Comparison of ENCODE assay signal across 11 mouse cellular contexts in genomic region chr2:93779081-93779896, GRCm38 (mm10). TPM values are rescaled to one million over a fixed set of nuclear protein-coding genes. Genes with fewer than 3 reads are reported as not detected.
DNase-seq lines count a peak whose midpoint lies in the region; ATAC-seq and TF ChIP-seq lines count a peak whose summit lies in the region.
"Had no signal": no experiment of that assay in that cellular context is flagged by ENCODE, and none has a peak within 500 bp of the region (broad histone marks: within the 10 kb centered on the region; RNA-seq: fewer than 3 reads in every experiment).

No protein-coding gene starts in this region.

- H3K4me1 ChIP-seq in forebrain, embryonic 13.5 days, result peaks cover 25% of the 10 kb centered on the region
- H3K4me1 ChIP-seq in forebrain, embryonic 12.5 days, result peaks cover 21% of the 10 kb centered on the region
- H3K4me1 ChIP-seq in lung, embryonic 14.5 days (ENCODE audit: insufficient read depth), result peaks cover 18% of the 10 kb centered on the region
- H3K4me1 ChIP-seq in embryonic facial prominence, embryonic 13.5 days, result peaks cover 85% of the 10 kb centered on the region
- peaks cover 26% of the 10 kb centered on the region for H3K4me1 ChIP-seq in neural tube, embryonic 12.5 days

- no peak overlapping the region for H3K4me2 ChIP-seq in forebrain, embryonic 13.5 days
- no peak overlapping the region for H3K4me2 ChIP-seq in forebrain, embryonic 12.5 days
- H3K4me2 ChIP-seq in lung, embryonic 14.5 days, result no peak overlapping the region
- no peak overlapping the region for H3K4me2 ChIP-seq in embryonic facial prominence, embryonic 13.5 days
- no peak overlapping the region for H3K4me2 ChIP-seq in neural tube, embryonic 12.5 days (replicated peaks)

- 0 out of 2 replicates have a peak, but pooled peaks cover 3% of the 10 kb centered on the region for H3K36me3 ChIP-seq in forebrain, embryonic 13.5 days (ENCODE audit: poor library complexity, severe bottlenecking)
- 0 out of 2 replicates have a peak, but pooled peaks cover 3% of the 10 kb centered on the region for H3K36me3 ChIP-seq in forebrain, embryonic 12.5 days (replicated peaks)
- peaks cover 11% of the 10 kb centered on the region; the same call in 1 of the 2 replicates for H3K36me3 ChIP-seq in lung, embryonic 14.5 days (ENCODE audit: insufficient read depth)
- no peaks in the 10 kb centered on the region for H3K36me3 ChIP-seq in embryonic facial prominence, embryonic 13.5 days
- no peaks in the 10 kb centered on the region for H3K36me3 ChIP-seq in neural tube, embryonic 12.5 days

- H3K9ac ChIP-seq in forebrain, embryonic 13.5 days, result peak overlapping the region; percentile 30; the same call in 1 of the 2 replicates
- H3K9ac ChIP-seq in forebrain, embryonic 12.5 days, result no peak overlapping the region
- no peak overlapping the region for H3K9ac ChIP-seq in lung, embryonic 14.5 days
- no peak overlapping the region for H3K9ac ChIP-seq in embryonic facial prominence, embryonic 13.5 days
- H3K9ac ChIP-seq in neural tube, embryonic 12.5 days, result peak overlapping the region; percentile 21; the same call in 1 of the 2 replicates
- H3K9ac ChIP-seq: liver, embryonic 14.5 days had no signal

- H3K27me3 ChIP-seq in forebrain, embryonic 13.5 days, result no peaks in the 10 kb centered on the region
- no peaks in the 10 kb centered on the region for H3K27me3 ChIP-seq in forebrain, embryonic 12.5 days
- no peaks in the 10 kb centered on the region for H3K27me3 ChIP-seq in lung, embryonic 14.5 days (ENCODE audit: insufficient read depth, low read length)
- H3K27me3 ChIP-seq in embryonic facial prominence, embryonic 13.5 days, result no peaks in the 10 kb centered on the region
- no peaks in the 10 kb centered on the region for H3K27me3 ChIP-seq in neural tube, embryonic 12.5 days (replicated peaks)

- WGBS in forebrain, embryonic 13.5 days, result 71% methylated on average over 16 of the region's 16 CpGs
- 69% methylated on average over 16 of the region's 16 CpGs for WGBS in forebrain, embryonic 12.5 days
- 38% methylated on average over 16 of the region's 16 CpGs for WGBS in lung, embryonic 14.5 days
- WGBS in embryonic facial prominence, embryonic 13.5 days, result 62% methylated on average over 16 of the region's 16 CpGs
- 36% methylated on average over 16 of the region's 16 CpGs for WGBS in neural tube, embryonic 12.5 days

- ATAC-seq in forebrain, embryonic 13.5 days, result no peak
- ATAC-seq in forebrain, embryonic 12.5 days (ENCODE audit: low FRiP score), result no peak
- peak; percentile 63 for ATAC-seq in lung, embryonic 14.5 days (ENCODE audit: insufficient read depth)
- ATAC-seq in embryonic facial prominence, embryonic 13.5 days (ENCODE audit: insufficient number of reproducible peaks, insufficient read depth, low FRiP score, low TSS enrichment, low read depth), result no peak
- ATAC-seq in neural tube, embryonic 12.5 days (ENCODE audit: low FRiP score, low read depth), result 0 out of 2 replicates have a peak, but pooled peaks have one; percentile 13
- ATAC-seq: midbrain, embryonic 16.5 days had no signal

- no peak for TF ChIP-seq CTCF in lung, embryonic 14.5 days (IDR thresholded peaks at IDR 0.05; ENCODE audit: low read depth)

- H3K4me3 ChIP-seq in forebrain, embryonic 13.5 days, result no peak overlapping the region
- no peak overlapping the region for H3K4me3 ChIP-seq in forebrain, embryonic 12.5 days (replicated peaks)
- H3K4me3 ChIP-seq in lung, embryonic 14.5 days (ENCODE audit: low read depth, low read length), result no peak overlapping the region
- no peak overlapping the region for H3K4me3 ChIP-seq in embryonic facial prominence, embryonic 13.5 days
- H3K4me3 ChIP-seq in neural tube, embryonic 12.5 days, result no peak overlapping the region

- no peaks in the 10 kb centered on the region for H3K9me3 ChIP-seq in forebrain, embryonic 13.5 days (replicated peaks)
- no peaks in the 10 kb centered on the region for H3K9me3 ChIP-seq in forebrain, embryonic 12.5 days
- no peaks in the 10 kb centered on the region for H3K9me3 ChIP-seq in lung, embryonic 14.5 days (ENCODE audit: low read depth, low read length)
- H3K9me3 ChIP-seq in embryonic facial prominence, embryonic 13.5 days, result no peaks in the 10 kb centered on the region
- H3K9me3 ChIP-seq in neural tube, embryonic 12.5 days, result no peaks in the 10 kb centered on the region

- DNase-seq in lung, embryonic 14.5 days, result peak; percentile 77
- DNase-seq in lung, postnatal 25 days (ENCODE audit: low spot score), result no peak
- DNase-seq in testis, postnatal 14 days (ENCODE audit: low spot score), result no peak
- no peak for DNase-seq in left cerebral cortex, adult 8-10 months (ENCODE audit: low spot score in 2 of 2)
- DNase-seq: thymus, adult 2 months had no signal

- H3K27ac ChIP-seq in forebrain, embryonic 13.5 days, result no peak overlapping the region
- H3K27ac ChIP-seq in forebrain, embryonic 12.5 days, result no peak overlapping the region
- H3K27ac ChIP-seq in lung, embryonic 14.5 days (ENCODE audit: low read depth), result peak overlapping the region; percentile 1; the same call in 1 of the 2 replicates
- H3K27ac ChIP-seq in embryonic facial prominence, embryonic 13.5 days, result peak overlapping the region; percentile 34
- H3K27ac ChIP-seq in neural tube, embryonic 12.5 days, result no peak overlapping the region
- H3K27ac ChIP-seq: liver, embryonic 14.5 days had no signal

RNA-seq across cellular contexts. Expression of gene Ext2, which starts 43.1 kb away (rescaled TPM):
- polyA plus RNA-seq in forebrain, embryonic 13.5 days (2015; fragmentation: Nextera tagmentation; extraction: Ambion mirVana), result 50.6 and 57.6 TPM in 2 replicates
- 68.8 and 69.2 TPM in 2 replicates for polyA plus RNA-seq in forebrain, embryonic 12.5 days (2016; fragmentation: Nextera tagmentation; extraction: Ambion mirVana)
- 138 and 140 TPM in 2 replicates for polyA plus RNA-seq in lung, embryonic 14.5 days (2014; fragmentation: Nextera tagmentation; extraction: Ambion mirVana)
- polyA plus RNA-seq in embryonic facial prominence, embryonic 13.5 days (2015; fragmentation: Nextera tagmentation; extraction: Ambion mirVana), result 103 and 120 TPM in 2 replicates
- 71.0 and 76.9 TPM in 2 replicates for polyA plus RNA-seq in neural tube, embryonic 12.5 days (2016; fragmentation: Nextera tagmentation; extraction: Ambion mirVana)
- total RNA-seq in left cerebral cortex, adult 8-10 months (2022), result 10 to 100 TPM; 51.4 to 59.1 (median 55.9) TPM

Comparison
In these comparisons a context has a peak if more than half of its experiments do, and no peak if none do; other contexts are left out.
1. H3K9ac ChIP-seq: peak in forebrain, embryonic 13.5 days (single experiment) and neural tube, embryonic 12.5 days (single experiment); none in forebrain, embryonic 12.5 days (single experiment), lung, embryonic 14.5 days (single experiment) and embryonic facial prominence, embryonic 13.5 days (single experiment).
2. ATAC-seq: peak in lung, embryonic 14.5 days (single experiment) and neural tube, embryonic 12.5 days (single experiment); none in forebrain, embryonic 13.5 days (single experiment), forebrain, embryonic 12.5 days (single experiment) and embryonic facial prominence, embryonic 13.5 days (single experiment).
3. H3K27ac ChIP-seq: peak in lung, embryonic 14.5 days (single experiment) and embryonic facial prominence, embryonic 13.5 days (single experiment); none in forebrain, embryonic 13.5 days (single experiment), forebrain, embryonic 12.5 days (single experiment) and neural tube, embryonic 12.5 days (single experiment).